Mouse (Mus musculus) brain, adult 2 months (tissue): ENCODE results near the gene Lmtk3.

Experiments
- DNase-seq: peaks from one replicate; pipeline ENCODE4 v3.0.0; 2011; ENCODE audit warnings: low read depth, low spot score

The Lmtk3 gene

DNA sequence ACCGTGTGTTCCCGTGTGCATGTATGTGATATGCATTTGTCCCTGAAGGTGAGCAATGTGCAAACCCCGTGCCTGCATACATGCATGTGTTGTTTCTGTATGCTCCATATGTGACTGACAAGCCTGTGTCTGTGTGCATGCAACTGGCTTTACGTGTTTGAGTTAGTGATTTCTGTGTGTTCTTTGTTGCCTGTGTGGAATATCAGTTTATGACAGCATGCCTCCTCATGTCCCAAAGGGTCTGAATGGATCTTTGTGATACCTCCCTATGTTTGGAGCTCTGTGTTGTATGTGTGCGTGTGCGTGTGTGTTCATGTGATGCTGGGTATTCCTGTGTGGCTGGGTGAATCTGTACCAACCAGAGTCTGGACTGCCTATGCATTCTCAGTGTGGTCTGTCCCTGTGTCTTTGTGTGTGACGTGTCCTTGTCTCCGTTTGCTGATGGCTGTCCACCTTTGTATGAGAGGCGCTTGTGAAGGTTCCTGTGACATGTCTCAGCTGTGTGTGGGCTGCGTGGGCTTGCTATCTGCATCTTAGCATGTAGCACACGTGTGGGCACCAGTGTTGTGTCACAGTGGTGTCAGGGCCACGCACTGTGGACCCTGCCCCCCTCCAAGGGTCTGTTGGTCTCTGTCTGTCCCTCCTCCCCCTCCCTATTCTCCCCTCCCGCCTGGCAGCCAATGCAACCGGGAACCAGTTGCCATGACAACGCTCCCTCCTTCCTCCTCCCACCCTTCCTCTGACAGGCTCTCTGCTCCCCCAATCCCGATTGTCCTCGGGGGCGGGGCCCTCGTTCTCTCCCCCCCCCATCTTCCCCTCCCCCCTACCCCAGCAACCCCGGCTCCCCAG lies 1.2 kb downstream of the Lmtk3 start, which contains the start of gene Sult2b1:
Sult2b1 (minus strand) TSS at position 146 of the 849 bp plus-strand sequence.
- peak; percentile 99 for DNase-seq

- DNase-seq = no peak
Measured at GRCm38 (mm10) chr7:45785388-45786135, 2.0 kb downstream of the Lmtk3 start.

- DNase-seq = peak; percentile 91
Measured at GRCm38 (mm10) chr7:45786136-45786578, 2.6 kb downstream of the Lmtk3 start.

- DNase-seq = peak; percentile 96
Measured at GRCm38 (mm10) chr7:45786661-45787413, 3.3 kb downstream of the Lmtk3 start.

DNA sequence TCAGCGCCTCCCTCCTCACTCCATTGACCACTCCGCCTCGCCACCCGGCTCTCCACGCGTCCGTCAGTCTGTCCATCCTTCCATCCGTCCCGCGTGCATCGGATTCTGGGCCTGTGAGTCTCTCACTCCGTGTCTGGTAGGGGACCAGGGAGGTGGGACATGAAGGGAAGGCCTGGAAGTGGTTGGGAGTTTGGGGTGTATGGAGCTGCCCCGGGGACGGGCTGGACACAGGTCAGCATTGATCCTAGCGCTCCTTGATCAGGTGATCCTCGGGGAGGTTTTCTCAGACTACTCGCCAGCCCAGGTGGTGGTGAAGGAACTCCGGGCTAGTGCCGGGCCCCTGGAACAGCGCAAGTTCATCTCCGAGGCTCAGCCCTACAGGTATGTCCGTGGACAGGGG lies 4.1 kb downstream of the Lmtk3 start:
- DNase-seq = no peak

DNA sequence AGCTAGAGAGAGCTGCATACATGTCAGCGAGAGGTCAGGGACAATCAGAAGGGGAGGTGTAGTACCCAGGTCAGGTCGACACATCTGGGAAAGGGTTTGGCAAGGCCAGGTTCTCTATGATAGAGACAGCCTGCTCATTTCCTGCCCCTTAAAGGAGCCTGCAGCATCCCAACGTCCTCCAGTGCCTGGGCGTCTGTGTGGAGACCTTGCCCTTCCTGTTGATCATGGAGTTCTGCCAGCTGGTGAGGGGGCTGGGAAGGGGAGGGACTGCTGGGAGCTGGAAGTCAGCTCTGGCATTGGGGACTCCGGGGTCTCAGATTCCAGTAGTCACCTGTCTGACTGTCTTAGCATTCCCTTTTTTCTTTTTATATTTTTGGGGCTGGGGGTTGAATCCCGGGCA lies 7.2 kb downstream of the Lmtk3 start:
- no peak for DNase-seq

- peak; percentile 70 for DNase-seq
Measured at GRCm38 (mm10) chr7:45791756-45792490, 8.4 kb downstream of the Lmtk3 start.

DNA sequence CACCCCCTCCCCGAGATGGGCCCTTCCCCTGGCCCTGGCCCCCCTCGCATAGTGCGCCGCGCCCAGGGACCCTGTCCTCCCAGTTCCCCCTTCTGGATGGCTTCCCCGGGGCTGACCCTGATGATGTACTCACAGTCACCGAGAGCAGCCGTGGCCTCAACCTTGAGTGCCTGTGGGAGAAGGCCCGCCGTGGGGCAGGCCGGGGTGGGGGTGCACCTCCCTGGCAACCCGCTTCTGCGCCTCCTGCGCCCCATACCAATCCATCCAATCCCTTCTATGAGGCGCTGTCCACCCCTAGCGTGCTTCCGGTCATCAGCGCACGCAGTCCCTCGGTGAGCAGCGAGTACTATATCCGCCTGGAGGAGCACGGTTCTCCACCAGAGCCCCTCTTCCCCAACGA lies 9.7 kb downstream of the Lmtk3 start:
- DNase-seq = no peak

GRCm38 (mm10) chr7:45793969-45794585 lies 10.5 kb downstream of the Lmtk3 start:
- no peak for DNase-seq

DNA sequence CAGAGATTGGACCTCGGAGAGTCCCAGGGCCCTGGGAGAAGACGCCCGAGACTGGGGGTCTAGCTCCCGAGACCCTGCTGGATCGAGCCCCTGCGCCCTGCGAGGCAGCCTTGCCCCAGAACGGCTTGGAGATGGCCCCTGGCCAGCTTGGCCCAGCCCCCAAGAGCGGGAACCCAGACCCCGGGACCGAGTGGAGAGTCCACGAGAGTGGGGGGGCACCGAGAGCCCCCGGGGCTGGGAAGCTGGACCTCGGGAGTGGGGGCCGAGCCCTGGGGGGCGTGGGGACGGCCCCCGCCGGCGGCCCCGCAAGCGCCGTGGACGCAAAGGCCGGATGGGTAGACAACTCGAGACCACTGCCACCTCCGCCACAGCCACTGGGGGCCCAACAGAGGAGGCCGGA lies 11.4 kb downstream of the Lmtk3 start:
- DNase-seq = no peak

DNA sequence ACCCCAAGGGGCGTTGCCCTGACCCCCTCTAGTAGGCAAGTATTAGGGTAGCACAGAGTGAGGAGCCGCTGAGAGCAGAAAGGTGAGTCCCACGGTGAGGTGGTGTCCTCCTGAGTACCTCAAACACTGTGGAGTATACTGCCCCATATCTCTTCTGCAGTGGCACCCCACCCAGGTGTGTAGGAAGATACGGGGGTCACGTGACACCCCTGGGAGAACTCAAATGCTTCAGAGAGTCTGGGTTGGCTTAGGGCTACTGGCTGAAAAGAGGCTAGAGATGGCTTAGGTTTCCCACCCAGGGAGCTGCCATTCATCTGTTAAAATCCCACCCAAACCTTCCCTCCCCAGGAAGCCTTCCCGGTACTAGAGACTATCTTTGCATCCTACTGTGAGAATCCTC lies 13.4 kb downstream of the Lmtk3 start:
- DNase-seq = no peak

DNA sequence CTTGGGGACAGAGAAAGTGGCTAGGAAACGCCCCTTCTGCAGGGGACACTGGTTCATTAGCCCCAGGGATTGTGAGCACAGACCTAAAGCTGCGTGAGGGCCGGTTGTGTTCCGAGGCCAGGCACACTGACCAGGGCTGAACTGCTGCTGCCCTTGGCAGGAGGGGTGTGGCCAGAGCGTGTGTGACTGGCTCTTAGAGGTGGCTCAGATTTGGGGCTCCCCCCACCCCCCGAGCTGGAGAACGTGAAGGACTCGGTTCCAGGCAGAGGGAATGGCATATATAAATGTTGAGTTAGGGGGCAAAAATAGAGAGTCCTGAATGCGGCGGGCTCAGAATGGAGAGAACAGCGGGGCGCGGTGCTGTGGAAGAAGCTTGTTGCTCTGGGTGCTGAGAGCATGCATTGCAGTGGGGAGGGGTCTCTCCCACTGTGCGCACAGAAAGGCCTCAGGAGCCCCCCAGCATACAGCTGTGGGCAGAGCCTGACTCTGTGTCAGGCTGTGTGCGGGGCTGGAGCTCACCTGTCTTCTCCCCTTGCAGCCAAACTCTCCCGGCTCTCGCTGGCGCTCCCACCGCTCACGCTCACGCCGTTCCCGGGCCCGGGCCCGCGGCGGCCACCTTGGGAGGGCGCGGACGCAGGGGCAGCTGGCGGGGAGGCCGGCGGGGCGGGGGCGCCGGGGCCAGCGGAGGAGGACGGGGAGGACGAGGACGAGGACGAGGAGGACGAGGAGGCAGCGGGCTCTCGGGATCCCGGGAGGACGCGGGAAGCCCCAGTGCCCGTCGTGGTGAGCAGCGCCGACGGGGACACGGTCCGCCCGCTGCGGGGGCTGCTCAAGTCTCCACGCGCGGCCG lies 14.3 kb downstream of the Lmtk3 start:
- DNase-seq = no peak

DNA sequence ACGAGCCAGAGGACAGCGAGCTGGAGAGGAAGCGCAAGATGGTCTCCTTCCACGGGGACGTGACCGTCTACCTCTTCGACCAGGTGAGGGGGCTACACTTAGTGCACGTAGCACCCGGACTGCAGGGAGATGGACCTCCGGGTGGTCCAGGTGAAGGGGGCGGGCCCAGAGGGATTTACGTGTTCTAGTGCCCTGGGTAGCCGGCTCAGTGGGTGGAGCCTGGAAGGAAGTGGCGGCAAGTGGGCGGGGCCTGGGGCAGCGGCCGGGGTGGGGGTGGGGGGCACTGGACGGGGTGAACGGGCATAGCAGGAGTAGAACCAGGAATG lies 14.9 kb downstream of the Lmtk3 start:
- no peak for DNase-seq

GRCm38 (mm10) chr7:45798931-45799330 lies 15.4 kb downstream of the Lmtk3 start:
- DNase-seq = no peak

DNA sequence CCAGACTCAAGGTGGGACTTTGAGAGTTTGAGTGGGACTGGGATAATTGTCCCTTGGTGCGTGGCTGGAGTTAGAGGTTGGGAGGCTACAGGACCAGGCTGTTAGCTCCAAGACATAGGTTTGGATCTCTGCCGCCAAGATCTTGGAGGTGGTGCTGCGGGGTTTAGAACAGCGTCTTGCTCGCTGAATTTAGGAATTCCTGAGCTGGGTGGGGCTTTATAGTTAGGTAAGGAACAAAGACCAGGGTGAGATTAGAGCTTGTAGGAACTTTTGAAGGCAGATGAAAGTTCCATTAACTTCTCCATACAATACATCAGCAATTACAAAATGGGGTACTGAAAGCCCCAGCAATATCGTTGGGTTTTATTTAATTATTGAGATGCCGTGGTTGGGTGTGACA lies 16.5 kb downstream of the Lmtk3 start:
- DNase-seq = no peak

DNA sequence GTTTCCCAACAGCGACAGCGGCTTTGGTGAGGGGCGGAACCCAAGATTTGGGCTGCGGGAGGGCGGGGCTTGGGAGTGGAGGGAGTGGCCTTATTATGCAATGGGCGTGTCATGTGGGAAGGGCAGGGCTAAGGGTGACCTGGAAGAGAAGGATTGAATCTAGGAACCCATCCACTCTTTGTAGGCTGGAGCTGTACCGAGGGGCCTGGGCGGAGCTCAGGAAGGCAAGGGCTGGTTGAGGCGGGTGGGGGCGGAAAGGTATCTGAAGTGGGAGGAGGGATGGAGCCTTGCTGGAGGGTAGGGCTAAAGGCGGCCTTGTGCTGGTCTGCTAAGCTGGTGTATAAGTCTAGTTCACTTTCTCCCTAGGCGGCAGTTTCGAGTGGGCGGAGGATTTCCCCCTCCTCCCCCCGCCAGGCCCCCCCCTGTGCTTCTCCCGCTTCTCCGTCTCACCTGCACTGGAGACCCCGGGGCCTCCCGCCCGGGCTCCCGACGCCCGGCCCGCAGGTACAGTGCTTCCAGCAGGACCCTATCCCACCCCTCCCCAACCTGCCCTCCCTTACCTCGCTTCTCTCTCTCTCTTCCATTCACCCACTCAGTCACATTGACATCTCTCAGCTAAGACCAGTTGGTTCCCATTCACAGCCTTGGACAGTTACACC lies 17.1 kb downstream of the Lmtk3 start:
- DNase-seq = no peak

DNA sequence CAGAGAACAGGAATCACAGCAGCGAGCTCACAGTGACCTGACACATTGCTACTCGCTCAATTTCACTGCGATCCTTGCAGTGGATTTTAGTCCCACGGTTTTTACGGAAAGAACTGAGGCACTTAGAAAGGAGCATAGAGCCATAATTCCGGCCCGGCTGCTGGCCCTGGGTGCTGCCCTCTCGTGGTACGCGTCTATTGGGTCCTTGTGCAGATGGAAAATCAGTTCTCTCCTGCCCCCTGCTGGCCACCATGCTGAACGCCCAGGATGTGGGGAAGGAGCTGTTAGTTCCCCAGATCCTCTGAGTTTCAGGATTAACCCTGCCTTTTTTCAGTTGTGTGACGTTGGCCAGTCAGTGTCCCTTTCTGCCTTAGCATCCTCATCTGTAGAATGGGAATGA lies 17.8 kb downstream of the Lmtk3 start:
- DNase-seq = peak; percentile 97

- DNase-seq = no peak
Measured at GRCm38 (mm10) chr7:45802551-45802950, 19.0 kb downstream of the Lmtk3 start.

GRCm38 (mm10) chr7:45805941-45806340 lies 22.4 kb downstream of the Lmtk3 start:
- no peak for DNase-seq

DNA sequence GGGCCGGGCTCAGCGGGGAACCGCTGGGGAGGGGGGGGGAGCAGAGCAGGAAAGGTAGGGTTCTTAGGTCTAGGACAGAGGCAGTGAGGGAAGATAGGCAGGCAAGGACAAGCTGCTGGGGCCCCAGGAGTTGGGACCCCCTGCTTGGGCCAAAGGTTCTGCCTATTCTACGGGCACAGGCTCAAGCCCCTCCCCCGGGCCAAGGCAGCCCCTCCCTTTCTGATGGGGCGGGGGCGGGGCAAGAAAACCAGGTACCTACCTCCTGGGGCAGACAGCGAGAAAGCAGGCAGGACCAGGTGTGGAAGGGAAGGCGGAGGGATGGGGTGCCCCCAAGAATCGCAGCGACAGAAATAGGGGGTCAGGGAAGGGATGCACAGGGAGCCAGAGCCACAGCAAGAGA lies 24.9 kb downstream of the Lmtk3 start:
- no peak for DNase-seq
